Mouse (Mus musculus): Measurements from ENCODE around the gene Prickle2. TPM values are rescaled to one million over a fixed set of nuclear protein-coding genes. Genes with fewer than 3 reads are reported as not detected.

Gene Prickle2
- polyA plus RNA-seq, 2 experiments = 0.15 to 0.20 TPM

- no peaks in the 10 kb centered on the region for H3K27me3 ChIP-seq (ENCODE audit: control insufficient read depth, insufficient read depth, low read length)
- no peak for TF ChIP-seq CTCF (IDR thresholded peaks at IDR 0.05; ENCODE audit: low read depth)
- TF ChIP-seq EP300 (IDR thresholded peaks at IDR 0.05; ENCODE audit: low read depth) = no peak
- H3K4me2 ChIP-seq (ENCODE audit: low read depth) = no peak overlapping the region
- H3K4me1 ChIP-seq (replicated peaks; ENCODE audit: control insufficient read depth in 2 of 2, insufficient read depth in 2 of 2, low read length in 1 of 2) = no peaks in the 10 kb centered on the region
- H3K36me3 ChIP-seq (replicated peaks; ENCODE audit: control insufficient read depth, insufficient read depth, low read depth) = no peaks in the 10 kb centered on the region
- ATAC-seq (ENCODE audit: insufficient read depth) = no peak
- DNase-seq (ENCODE audit: low read depth in 3 of 3, low spot score in 3 of 3) = no peak
- H3K9ac ChIP-seq (replicated peaks) = no peak overlapping the region
- no peak overlapping the region for H3K27ac ChIP-seq
- H3K9me3 ChIP-seq (ENCODE audit: control insufficient read depth, low read length) = no peaks in the 10 kb centered on the region
- no peak overlapping the region for H3K4me3 ChIP-seq (ENCODE audit: insufficient read depth in 1 of 2, low read depth in 2 of 2, low read length in 2 of 2)
- 59% methylated on average over 4 of the region's 4 CpGs for WGBS (ENCODE audit: insufficient replicate concordance)
Observed at GRCm38 (mm10) chr6:92663433-92663832, 42.5 kb downstream of the Prickle2 start.

- TF ChIP-seq CTCF (IDR thresholded peaks at IDR 0.05; ENCODE audit: low read depth) (no peak), EP300 (IDR thresholded peaks at IDR 0.05; ENCODE audit: low read depth) (no peak)
- Histone ChIP-seq H3K9me3 (ENCODE audit: control insufficient read depth, low read length) (no peaks in the 10 kb centered on the region), H3K4me3 (ENCODE audit: insufficient read depth in 1 of 2, low read depth in 2 of 2, low read length in 2 of 2) (no peak overlapping the region), H3K27ac (no peak overlapping the region), H3K4me1 (replicated peaks; ENCODE audit: control insufficient read depth in 2 of 2, insufficient read depth in 2 of 2, low read length in 1 of 2) (no peaks in the 10 kb centered on the region), H3K27me3 (ENCODE audit: control insufficient read depth, insufficient read depth, low read length) (no peaks in the 10 kb centered on the region), H3K9ac (replicated peaks) (no peak overlapping the region), H3K4me2 (ENCODE audit: low read depth) (no peak overlapping the region), H3K36me3 (replicated peaks; ENCODE audit: control insufficient read depth, insufficient read depth, low read depth) (no peaks in the 10 kb centered on the region)
- DNase-seq (ENCODE audit: low read depth in 3 of 3, low spot score in 3 of 3) = no peak
- ATAC-seq (ENCODE audit: insufficient read depth) = no peak
- 59% methylated on average over 1 of the region's 1 CpGs for WGBS (ENCODE audit: insufficient replicate concordance)
Observed at GRCm38 (mm10) chr6:92649063-92649462, 56.9 kb downstream of the Prickle2 start.

- no peak for ATAC-seq (ENCODE audit: insufficient read depth)
- TF ChIP-seq CTCF (IDR thresholded peaks at IDR 0.05; ENCODE audit: low read depth) (no peak), EP300 (IDR thresholded peaks at IDR 0.05; ENCODE audit: low read depth) (no peak)
- WGBS (ENCODE audit: insufficient replicate concordance) = 30% methylated on average over 2 of the region's 2 CpGs
Observed at GRCm38 (mm10) chr6:92648571-92648970, 57.4 kb downstream of the Prickle2 start.

GRCm38 (mm10) chr6:92642929-92643328 lies 63.0 kb downstream of the Prickle2 start:
- no peak overlapping the region for H3K4me3 ChIP-seq (ENCODE audit: insufficient read depth in 1 of 2, low read depth in 2 of 2, low read length in 2 of 2)

More at GRCm38 (mm10) chr6:92648571-92648970, 57.4 kb downstream of the Prickle2 start:
- no peak overlapping the region for H3K4me2 ChIP-seq (ENCODE audit: low read depth)
- H3K36me3 ChIP-seq (replicated peaks; ENCODE audit: control insufficient read depth, insufficient read depth, low read depth) = no peaks in the 10 kb centered on the region
- no peak for DNase-seq (ENCODE audit: low read depth in 3 of 3, low spot score in 3 of 3)
- H3K4me3 ChIP-seq (ENCODE audit: insufficient read depth in 1 of 2, low read depth in 2 of 2, low read length in 2 of 2) = no peak overlapping the region
- no peaks in the 10 kb centered on the region for H3K4me1 ChIP-seq (replicated peaks; ENCODE audit: control insufficient read depth in 2 of 2, insufficient read depth in 2 of 2, low read length in 1 of 2)
- no peak overlapping the region for H3K27ac ChIP-seq
- no peaks in the 10 kb centered on the region for H3K9me3 ChIP-seq (ENCODE audit: control insufficient read depth, low read length)
- no peaks in the 10 kb centered on the region for H3K27me3 ChIP-seq (ENCODE audit: control insufficient read depth, insufficient read depth, low read length)
- H3K9ac ChIP-seq (replicated peaks) = no peak overlapping the region

GRCm38 (mm10) chr6:92641956-92642355 lies 64.0 kb downstream of the Prickle2 start:
- no peak overlapping the region for H3K27ac ChIP-seq

More at GRCm38 (mm10) chr6:92642929-92643328, 63.0 kb downstream of the Prickle2 start:
- Histone ChIP-seq H3K4me2 (ENCODE audit: low read depth) (no peak overlapping the region), H3K36me3 (replicated peaks; ENCODE audit: control insufficient read depth, insufficient read depth, low read depth) (no peaks in the 10 kb centered on the region), H3K27ac (no peak overlapping the region), H3K9ac (replicated peaks) (no peak overlapping the region), H3K9me3 (ENCODE audit: control insufficient read depth, low read length) (no peaks in the 10 kb centered on the region), H3K27me3 (ENCODE audit: control insufficient read depth, insufficient read depth, low read length) (no peaks in the 10 kb centered on the region), H3K4me1 (replicated peaks; ENCODE audit: control insufficient read depth in 2 of 2, insufficient read depth in 2 of 2, low read length in 1 of 2) (no peaks in the 10 kb centered on the region)
- TF ChIP-seq EP300 (IDR thresholded peaks at IDR 0.05; ENCODE audit: low read depth) (no peak), CTCF (IDR thresholded peaks at IDR 0.05; ENCODE audit: low read depth) (no peak)
- no peak for ATAC-seq (ENCODE audit: insufficient read depth)
- DNase-seq (ENCODE audit: low read depth in 3 of 3, low spot score in 3 of 3) = no peak
- WGBS (ENCODE audit: insufficient replicate concordance) = 71% methylated on average over 1 of the region's 1 CpGs

More at GRCm38 (mm10) chr6:92641956-92642355, 64.0 kb downstream of the Prickle2 start:
- Histone ChIP-seq H3K9ac (replicated peaks) (no peak overlapping the region), H3K4me1 (replicated peaks; ENCODE audit: control insufficient read depth in 2 of 2, insufficient read depth in 2 of 2, low read length in 1 of 2) (no peaks in the 10 kb centered on the region), H3K9me3 (ENCODE audit: control insufficient read depth, low read length) (no peaks in the 10 kb centered on the region), H3K27me3 (ENCODE audit: control insufficient read depth, insufficient read depth, low read length) (no peaks in the 10 kb centered on the region), H3K4me2 (ENCODE audit: low read depth) (no peak overlapping the region), H3K36me3 (replicated peaks; ENCODE audit: control insufficient read depth, insufficient read depth, low read depth) (no peaks in the 10 kb centered on the region), H3K4me3 (ENCODE audit: insufficient read depth in 1 of 2, low read depth in 2 of 2, low read length in 2 of 2) (no peak overlapping the region)
- no peak for TF ChIP-seq EP300 (IDR thresholded peaks at IDR 0.05; ENCODE audit: low read depth)
- no peak for TF ChIP-seq CTCF (IDR thresholded peaks at IDR 0.05; ENCODE audit: low read depth)
- DNase-seq (ENCODE audit: low read depth in 3 of 3, low spot score in 3 of 3) = no peak
- ATAC-seq (ENCODE audit: insufficient read depth) = no peak
- 54% methylated on average over 7 of the region's 7 CpGs for WGBS (ENCODE audit: insufficient replicate concordance)
